Mouse (Mus musculus) heart, embryonic 15.5 days (tissue): ENCODE measurements around the gene Dclk1. TPM values are rescaled to one million over a fixed set of nuclear protein-coding genes. Genes with fewer than 3 reads are reported as not detected.

Experiments used
- ATAC-seq: fragments of 200-750 bp; cut with Nextera tagmentation; replicated peaks from 2 replicates; pipeline ENCODE4 v1.8.0; 2017; ENCODE audit warnings: low read depth, moderate TSS enrichment; ENCODE audit not compliant: insufficient number of reproducible peaks, insufficient read depth, low FRiP score
- H3K27ac ChIP-seq: fragments of 300-500 bp; sonication (generic); 2 replicates; pipeline ENCODE4 v1.5.1; 2015; ENCODE audit warnings: mild to moderate bottlenecking, inconsistent platforms
- H3K27me3 ChIP-seq: fragments of 300-500 bp; sonication (generic); 2 replicates; pipeline ENCODE4 v1.6.1; 2015; ENCODE audit warnings: inconsistent platforms
- H3K36me3 ChIP-seq: fragments of 300-500 bp; sonication (generic); 2 replicates; pipeline ENCODE4 v1.6.1; 2015; ENCODE audit warnings: mild to moderate bottlenecking, inconsistent platforms
- H3K4me1 ChIP-seq: fragments of 300-500 bp; sonication (generic); replicated peaks from 2 replicates; pipeline ENCODE4 v1.6.1; 2015; ENCODE audit warnings: inconsistent platforms
- H3K4me2 ChIP-seq: fragments of 300-500 bp; sonication (generic); 2 replicates; pipeline ENCODE4 v1.6.1; 2015; ENCODE audit warnings: inconsistent platforms, mild to moderate bottlenecking, moderate library complexity
- H3K4me3 ChIP-seq: fragments of 300-500 bp; sonication (generic); 2 replicates; pipeline ENCODE4 v1.5.1; 2015; ENCODE audit warnings: mild to moderate bottlenecking, inconsistent platforms
- H3K9ac ChIP-seq: fragments of 300-500 bp; sonication (generic); 2 replicates; pipeline ENCODE4 v1.6.1; 2015; ENCODE audit warnings: mild to moderate bottlenecking, inconsistent platforms
- H3K9me3 ChIP-seq: fragments of 300-500 bp; sonication (generic); replicated peaks from 2 replicates; pipeline ENCODE4 v1.6.1; 2016; ENCODE audit warnings: inconsistent platforms
- WGBS: fragments of 180-500 bp; shearing (Covaris S2); methylation state at CpG from one replicate; pipeline ENCODE4 v1.1.7; 2015; ENCODE audit warnings: mixed read lengths; 5-methylcytosine and 5-hydroxymethylcytosine counted together
- polyA plus RNA-seq: library from polyadenylated mRNA; unstranded; fragments of >200 nt; fragmentation: Nextera tagmentation; extraction: Ambion mirVana; gene quantifications from 2 replicates; pipeline ENCODE4 v1.2.1, GENCODE M21; 2015

Gene Dclk1
- polyA plus RNA-seq, 1 experiment from 2014 or later = 11.9 TPM

- no peaks in the 10 kb centered on the region for H3K27me3 ChIP-seq
- H3K36me3 ChIP-seq = no peaks in the 10 kb centered on the region
- H3K27ac ChIP-seq = no peak overlapping the region
- no peak overlapping the region for H3K4me3 ChIP-seq
- H3K4me1 ChIP-seq = no peaks in the 10 kb centered on the region
- no peak for ATAC-seq
- WGBS = 66% methylated on average over 1 of the region's 1 CpGs
- H3K9ac ChIP-seq = no peak overlapping the region
- no peak overlapping the region for H3K4me2 ChIP-seq
- H3K9me3 ChIP-seq = no peaks in the 10 kb centered on the region
These were observed 159.1 kb downstream of the Dclk1 start for GRCm38 (mm10) chr3:55401236-55401635.

GRCm38 (mm10) chr3:55404751-55405150 is 162.6 kb downstream of the Dclk1 start:
- Histone ChIP-seq H3K27me3 (no peaks in the 10 kb centered on the region), H3K9me3 (no peaks in the 10 kb centered on the region), H3K27ac (no peak overlapping the region), H3K4me1 (no peaks in the 10 kb centered on the region), H3K4me3 (no peak overlapping the region), H3K4me2 (no peak overlapping the region), H3K36me3 (no peaks in the 10 kb centered on the region), H3K9ac (no peak overlapping the region)
- ATAC-seq = no peak
- WGBS = 97% methylated on average over 7 of the region's 7 CpGs

GRCm38 (mm10) chr3:55406616-55407015 is 164.5 kb downstream of the Dclk1 start:
- H3K4me3 ChIP-seq = no peak overlapping the region
- no peak overlapping the region for H3K9ac ChIP-seq
- H3K9me3 ChIP-seq = no peaks in the 10 kb centered on the region
- 73% methylated on average over 7 of the region's 7 CpGs for WGBS
- H3K4me1 ChIP-seq = no peaks in the 10 kb centered on the region
- ATAC-seq = no peak
- H3K4me2 ChIP-seq = no peak overlapping the region
- no peak overlapping the region for H3K27ac ChIP-seq
- H3K27me3 ChIP-seq = no peaks in the 10 kb centered on the region
- H3K36me3 ChIP-seq = no peaks in the 10 kb centered on the region

GRCm38 (mm10) chr3:55411547-55411946 is 169.4 kb downstream of the Dclk1 start:
- Histone ChIP-seq H3K36me3 (no peaks in the 10 kb centered on the region), H3K27me3 (no peaks in the 10 kb centered on the region), H3K9ac (no peak overlapping the region), H3K9me3 (no peaks in the 10 kb centered on the region), H3K4me1 (peaks cover 4% of the 10 kb centered on the region), H3K4me2 (no peak overlapping the region), H3K4me3 (no peak overlapping the region), H3K27ac (no peak overlapping the region)
- ATAC-seq = no peak

- Histone ChIP-seq H3K27ac (no peak overlapping the region), H3K9ac (no peak overlapping the region), H3K4me3 (0 out of 2 replicates have a peak overlapping the region, but pooled peaks have one; percentile 3), H3K36me3 (no peaks in the 10 kb centered on the region), H3K4me2 (peak overlapping the region; percentile 44), H3K9me3 (no peaks in the 10 kb centered on the region), H3K4me1 (peaks cover 10% of the 10 kb centered on the region), H3K27me3 (no peaks in the 10 kb centered on the region)
- WGBS = 22% methylated on average over 14 of the region's 14 CpGs
- no peak; the same call in 1 of the 2 replicates for ATAC-seq
These were observed 173.4 kb downstream of the Dclk1 start for GRCm38 (mm10) chr3:55415527-55415950.

- Histone ChIP-seq H3K9me3 (no peaks in the 10 kb centered on the region), H3K36me3 (no peaks in the 10 kb centered on the region), H3K9ac (no peak overlapping the region), H3K27me3 (no peaks in the 10 kb centered on the region), H3K4me2 (no peak overlapping the region), H3K4me1 (peaks cover 10% of the 10 kb centered on the region), H3K27ac (no peak overlapping the region), H3K4me3 (no peak overlapping the region)
- ATAC-seq = no peak
- 73% methylated on average over 6 of the region's 6 CpGs for WGBS
These were observed 176.7 kb downstream of the Dclk1 start for GRCm38 (mm10) chr3:55418845-55419244.

- Histone ChIP-seq H3K4me1 (peaks cover 10% of the 10 kb centered on the region), H3K27me3 (no peaks in the 10 kb centered on the region), H3K4me2 (no peak overlapping the region), H3K9ac (no peak overlapping the region), H3K4me3 (no peak overlapping the region), H3K9me3 (no peaks in the 10 kb centered on the region), H3K27ac (no peak overlapping the region), H3K36me3 (no peaks in the 10 kb centered on the region)
- WGBS = 21% methylated on average over 3 of the region's 3 CpGs
- no peak for ATAC-seq
These were observed 177.2 kb downstream of the Dclk1 start for GRCm38 (mm10) chr3:55419334-55419733.

- ATAC-seq = no peak
- WGBS = 51% methylated on average over 8 of the region's 8 CpGs
- no peaks in the 10 kb centered on the region for H3K9me3 ChIP-seq
These were observed 178.4 kb downstream of the Dclk1 start for GRCm38 (mm10) chr3:55420436-55421083.

GRCm38 (mm10) chr3:55423640-55424397 is 181.7 kb downstream of the Dclk1 start:
- no peaks in the 10 kb centered on the region for H3K27me3 ChIP-seq
- no peak overlapping the region for H3K4me2 ChIP-seq
- no peaks in the 10 kb centered on the region for H3K9me3 ChIP-seq
- WGBS = 36% methylated on average over 11 of the region's 11 CpGs
- no peaks in the 10 kb centered on the region for H3K36me3 ChIP-seq
- no peak overlapping the region for H3K4me3 ChIP-seq
- no peak for ATAC-seq
- H3K4me1 ChIP-seq = peaks cover 4% of the 10 kb centered on the region; the same call in 1 of the 2 replicates
- no peak overlapping the region for H3K27ac ChIP-seq
- H3K9ac ChIP-seq = no peak overlapping the region

More at GRCm38 (mm10) chr3:55420436-55421083, 178.4 kb downstream of the Dclk1 start:
- Histone ChIP-seq H3K4me1 (peaks cover 10% of the 10 kb centered on the region), H3K4me2 (no peak overlapping the region), H3K27me3 (no peaks in the 10 kb centered on the region), H3K27ac (no peak overlapping the region), H3K9ac (no peak overlapping the region), H3K36me3 (no peaks in the 10 kb centered on the region), H3K4me3 (no peak overlapping the region)

GRCm38 (mm10) chr3:55430022-55430549 is 187.9 kb downstream of the Dclk1 start:
- Histone ChIP-seq H3K36me3 (no peaks in the 10 kb centered on the region), H3K9me3 (no peaks in the 10 kb centered on the region), H3K27ac (no peak overlapping the region), H3K27me3 (no peaks in the 10 kb centered on the region), H3K4me2 (no peak overlapping the region), H3K9ac (no peak overlapping the region), H3K4me3 (no peak overlapping the region), H3K4me1 (no peaks in the 10 kb centered on the region)
- no peak for ATAC-seq
- WGBS = 74% methylated on average over 2 of the region's 2 CpGs

GRCm38 (mm10) chr3:55431223-55431622 is 189.1 kb downstream of the Dclk1 start:
- Histone ChIP-seq H3K9me3 (no peaks in the 10 kb centered on the region), H3K36me3 (no peaks in the 10 kb centered on the region), H3K4me2 (no peak overlapping the region), H3K4me3 (no peak overlapping the region), H3K9ac (no peak overlapping the region), H3K4me1 (no peaks in the 10 kb centered on the region), H3K27ac (no peak overlapping the region), H3K27me3 (no peaks in the 10 kb centered on the region)
- ATAC-seq = no peak
- WGBS = 88% methylated on average over 3 of the region's 3 CpGs
